Mouse (Mus musculus): ENCODE measurements around the gene Zfand2a.

Gene Zfand2a

DNA sequence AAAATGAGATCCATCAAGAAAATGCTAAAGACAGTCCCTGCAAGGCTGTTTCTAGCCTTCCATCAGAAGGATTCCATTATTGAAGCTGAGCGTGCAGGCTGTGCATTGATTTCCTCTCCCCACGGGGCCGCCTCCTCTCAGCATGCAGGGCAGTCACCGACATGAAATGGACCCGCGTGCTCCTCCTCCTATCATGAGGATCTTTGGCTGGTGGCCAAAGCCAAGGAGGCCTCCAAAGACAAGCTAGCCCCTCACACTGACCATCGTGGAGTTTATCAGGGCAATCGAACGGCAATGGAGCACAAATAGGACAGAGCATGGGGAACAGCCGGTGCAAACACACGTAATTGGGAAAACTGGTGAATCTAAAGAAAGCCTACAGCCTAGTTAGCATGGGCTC lies 5.8 kb upstream of the Zfand2a start:
- TF ChIP-seq GATA4 (IDR thresholded peaks at IDR 0.05; ENCODE audit: insufficient replicate concordance, low read length), result no peak

DNA sequence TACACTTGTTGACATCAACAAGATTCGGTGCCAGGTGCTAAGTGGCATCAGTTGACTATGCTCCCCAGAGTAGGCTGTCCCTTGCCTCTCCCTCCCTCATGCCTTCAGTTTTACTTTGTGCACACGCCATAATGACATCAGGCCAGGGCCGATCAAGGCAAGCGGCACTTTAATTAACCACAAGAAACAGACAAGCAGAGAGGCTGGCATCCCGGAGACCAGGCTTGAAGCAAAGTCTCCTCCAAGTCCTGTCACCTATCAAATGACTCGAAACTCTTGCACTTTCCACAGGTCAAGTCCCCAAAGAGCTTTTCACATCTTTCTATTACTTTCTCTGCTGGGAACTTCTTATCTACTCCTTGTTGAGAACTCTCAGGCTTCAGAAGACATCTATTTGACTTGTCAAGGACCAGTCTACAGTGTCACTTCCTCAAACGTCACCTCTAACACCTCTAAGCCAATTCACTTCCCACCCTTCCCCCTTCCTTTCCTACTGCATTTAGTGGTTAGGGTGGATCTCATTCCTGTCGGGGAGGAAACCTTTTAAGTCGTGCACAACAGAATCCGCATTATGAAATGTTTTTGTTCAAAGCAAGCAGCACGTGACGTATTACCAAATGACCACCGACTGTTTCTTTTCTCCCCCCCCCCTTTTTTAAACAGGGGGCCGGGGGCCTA lies 1.0 kb downstream of the Zfand2a start:
- TF ChIP-seq GATA4 (IDR thresholded peaks at IDR 0.05; ENCODE audit: insufficient replicate concordance, low read length), result no peak

DNA sequence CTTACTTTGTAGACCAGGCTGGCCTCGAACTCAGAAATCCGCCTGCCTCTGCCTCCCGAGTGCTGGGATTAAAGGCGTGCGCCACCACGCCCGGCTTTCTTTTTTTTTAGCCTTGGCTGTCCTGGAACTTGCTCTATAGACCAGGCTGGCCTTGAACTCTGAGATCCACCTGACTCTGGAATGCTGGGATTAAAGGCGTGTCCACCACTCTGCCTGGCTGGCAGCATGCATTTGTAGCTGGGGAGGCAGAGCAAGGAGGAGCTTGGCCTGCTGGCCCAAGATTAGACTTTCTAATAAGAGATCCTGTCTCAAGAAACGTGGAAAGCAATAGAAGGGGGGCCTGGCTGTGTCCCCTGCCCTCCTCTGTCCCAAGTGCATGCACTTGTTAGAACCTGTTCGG lies 3.9 kb downstream of the Zfand2a start:
- TF ChIP-seq GATA4 (IDR thresholded peaks at IDR 0.05; ENCODE audit: insufficient replicate concordance, low read length), result 0 out of 2 replicates have a peak, but pooled peaks have one; percentile 15

DNA sequence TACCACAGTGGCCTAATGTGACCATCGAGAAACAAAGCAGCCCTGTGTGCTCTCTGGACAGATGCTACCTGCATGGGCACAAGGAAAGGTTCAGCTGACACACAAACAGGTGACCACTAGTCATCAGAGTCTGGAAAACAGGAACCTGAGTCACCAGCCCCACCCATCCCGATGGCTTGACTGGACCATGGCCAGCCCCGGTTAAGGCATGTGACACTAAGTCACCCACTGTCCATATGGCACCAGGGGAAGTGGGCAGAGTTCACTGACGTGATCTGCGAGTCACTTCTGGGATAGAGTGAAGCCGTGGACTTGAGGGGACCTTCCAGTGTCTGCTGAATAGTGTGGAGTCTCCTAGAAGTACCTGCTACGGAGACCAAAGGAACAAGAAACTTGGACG lies 5.3 kb downstream of the Zfand2a start:
- no peak for TF ChIP-seq GATA4 (IDR thresholded peaks at IDR 0.05; ENCODE audit: insufficient replicate concordance, low read length)

DNA sequence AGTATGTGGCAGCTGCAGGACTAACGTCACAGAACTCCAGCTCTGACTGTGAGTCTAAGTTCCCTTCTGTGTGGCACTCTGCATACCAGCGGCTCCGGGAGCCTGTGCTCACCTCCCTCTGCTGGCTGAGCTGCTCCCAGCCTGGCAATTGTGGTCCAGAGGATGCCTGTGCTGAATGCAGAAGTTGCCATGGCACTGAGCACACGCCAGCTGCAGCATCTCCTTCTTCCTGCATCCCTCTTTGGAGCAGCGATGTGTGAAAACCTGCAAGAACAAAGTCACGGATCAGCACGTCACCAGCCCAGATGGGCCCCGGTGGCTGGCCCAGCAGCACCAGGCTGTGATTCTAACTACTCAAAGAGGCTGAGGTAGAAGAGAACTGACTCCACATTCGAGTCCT lies 9.6 kb downstream of the Zfand2a start:
- no peak for TF ChIP-seq GATA4 (IDR thresholded peaks at IDR 0.05; ENCODE audit: insufficient replicate concordance, low read length)

DNA sequence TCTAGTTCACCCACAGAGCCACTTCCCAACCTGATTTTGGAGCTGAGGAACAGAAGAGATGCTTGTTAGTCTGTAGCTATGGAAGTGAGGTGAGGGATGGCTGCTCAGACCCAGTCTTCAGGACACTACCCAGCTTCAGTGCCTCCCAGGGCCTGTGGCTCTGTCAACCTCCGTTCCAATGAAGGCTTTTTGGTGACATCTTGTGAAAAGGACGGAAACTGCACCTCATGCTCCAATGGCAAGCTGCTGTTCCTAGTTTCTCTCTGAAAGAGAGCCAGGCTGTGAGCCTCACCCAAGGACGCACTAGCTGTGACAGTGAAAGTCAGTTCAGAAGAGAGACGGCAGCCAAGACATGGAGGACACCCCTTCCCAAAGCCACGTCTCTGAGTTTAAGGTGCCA lies 16.4 kb downstream of the Zfand2a start:
- TF ChIP-seq GATA4 (IDR thresholded peaks at IDR 0.05; ENCODE audit: insufficient replicate concordance, low read length), result no peak

DNA sequence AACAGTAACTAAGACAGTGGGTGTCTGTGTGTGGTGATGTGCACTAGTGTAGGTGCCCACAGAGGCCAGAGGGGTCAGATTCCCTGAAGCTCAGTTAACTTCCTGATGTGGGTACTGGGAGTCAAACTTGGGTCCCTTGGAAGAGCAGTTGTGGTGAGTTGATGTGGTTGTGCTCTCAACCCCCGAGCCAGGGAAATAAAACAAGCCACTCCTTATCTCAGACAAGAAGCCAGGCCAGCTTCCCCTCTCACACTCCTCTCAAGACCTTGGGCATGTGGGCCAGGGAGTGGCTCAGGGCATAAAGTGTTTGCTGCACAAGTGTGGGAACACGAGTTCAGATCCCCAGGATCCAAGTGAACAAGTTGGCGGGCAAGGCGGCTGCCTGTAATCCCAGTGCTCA lies 17.5 kb downstream of the Zfand2a start:
- TF ChIP-seq GATA4 (IDR thresholded peaks at IDR 0.05; ENCODE audit: insufficient replicate concordance, low read length), result no peak

DNA sequence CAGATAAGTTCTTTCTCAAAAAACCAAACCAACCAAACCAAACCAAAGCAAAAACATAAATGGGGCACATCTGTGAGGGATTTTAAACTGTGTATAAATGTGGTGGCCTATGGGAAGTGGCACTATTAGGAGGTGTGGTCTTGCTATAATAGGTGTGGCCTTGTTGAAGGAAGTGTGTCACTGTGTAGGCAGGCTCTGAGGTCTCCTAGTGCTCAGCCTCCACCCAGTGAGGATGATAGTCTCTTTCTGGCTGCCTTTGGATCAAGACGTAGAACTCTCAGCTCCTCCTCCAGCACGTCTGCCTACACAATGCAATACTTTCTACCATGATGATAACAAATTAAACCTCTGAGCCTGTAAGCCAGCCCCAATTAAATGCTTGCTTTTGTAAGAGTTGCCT lies 18.0 kb downstream of the Zfand2a start:
- TF ChIP-seq GATA4 (IDR thresholded peaks at IDR 0.05; ENCODE audit: insufficient replicate concordance, low read length), result no peak

DNA sequence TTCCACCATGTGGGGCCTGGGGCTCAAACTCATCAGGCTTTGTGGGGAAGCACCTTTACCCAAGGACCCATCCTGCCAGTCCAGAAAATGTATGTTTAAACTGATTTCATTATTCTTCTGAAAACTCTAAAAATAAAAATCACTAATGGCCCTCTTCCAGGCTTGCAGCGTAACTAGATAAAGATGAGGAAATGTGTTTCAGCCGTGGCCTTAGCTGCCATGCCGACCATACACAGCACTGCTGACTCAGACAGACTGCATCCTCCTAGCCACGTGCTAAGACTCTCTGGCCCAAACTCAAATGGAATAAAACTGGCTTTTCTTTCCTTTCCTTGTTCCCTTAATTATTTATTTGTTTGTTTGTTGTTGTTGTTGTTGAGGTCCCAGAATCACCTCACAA lies 19.5 kb downstream of the Zfand2a start:
- TF ChIP-seq GATA4 (IDR thresholded peaks at IDR 0.05; ENCODE audit: insufficient replicate concordance, low read length), result 0 out of 2 replicates have a peak, but pooled peaks have one; percentile 39

DNA sequence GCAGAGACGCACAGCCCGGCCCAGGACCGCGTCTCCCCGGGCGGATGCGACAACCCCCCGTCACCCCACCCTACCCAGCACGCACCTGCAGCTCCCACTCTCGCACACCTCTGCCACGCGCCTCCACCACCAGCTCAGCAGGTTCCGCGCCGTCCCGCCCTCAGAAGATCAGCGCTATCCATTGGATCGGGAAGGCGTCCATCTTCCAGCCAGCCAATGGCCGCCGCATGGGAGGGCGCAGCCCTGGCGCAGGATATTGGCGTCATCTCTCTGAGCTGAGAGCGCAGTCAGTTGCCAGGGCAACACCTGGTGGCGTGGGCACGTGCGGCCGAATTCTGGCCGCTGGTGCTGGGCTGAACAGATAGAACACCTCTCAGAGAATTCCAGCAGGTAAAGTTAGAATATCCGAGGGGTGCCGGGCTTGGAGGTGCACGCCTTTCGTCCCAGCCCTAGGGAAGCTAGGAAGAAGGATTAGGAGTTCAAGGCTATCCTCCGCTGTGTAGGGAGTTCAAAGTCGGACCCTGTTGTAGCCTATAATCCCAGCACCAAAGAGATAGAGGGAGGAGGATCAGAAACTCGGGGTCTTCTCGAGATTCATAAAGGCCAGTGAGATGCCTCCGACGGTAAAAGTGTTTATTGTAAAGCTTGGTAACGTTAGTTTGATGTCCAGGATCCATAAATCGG lies 23.8 kb downstream of the Zfand2a start, which contains the start of gene 3110082I17Rik:
TSS of gene 3110082I17Rik (minus strand) at position 144 of the 684 bp plus-strand sequence.
- TF ChIP-seq GATA4 (IDR thresholded peaks at IDR 0.05; ENCODE audit: insufficient replicate concordance, low read length), result peak; percentile 63; the same call in 1 of the 2 replicates

DNA sequence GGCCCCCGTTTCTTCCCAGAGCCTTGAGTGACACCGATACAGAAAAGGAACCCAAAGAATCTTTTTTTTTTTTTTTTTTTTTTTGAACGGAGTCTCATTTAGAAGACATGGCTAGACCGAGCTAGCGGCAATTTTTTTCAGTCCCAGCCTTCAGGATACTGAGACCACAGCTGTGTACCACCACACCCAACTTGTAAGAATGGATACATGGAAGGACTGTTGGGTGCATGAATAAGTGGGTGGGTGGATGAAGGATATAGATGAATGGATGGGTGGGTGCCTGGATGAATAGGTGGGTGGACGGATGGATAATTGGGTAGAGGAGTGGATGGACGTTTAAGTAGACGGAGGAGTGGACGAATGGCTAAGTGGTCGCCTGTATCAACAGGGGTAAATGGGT lies 24.4 kb downstream of the Zfand2a start:
- no peak for TF ChIP-seq GATA4 (IDR thresholded peaks at IDR 0.05; ENCODE audit: insufficient replicate concordance, low read length)

DNA sequence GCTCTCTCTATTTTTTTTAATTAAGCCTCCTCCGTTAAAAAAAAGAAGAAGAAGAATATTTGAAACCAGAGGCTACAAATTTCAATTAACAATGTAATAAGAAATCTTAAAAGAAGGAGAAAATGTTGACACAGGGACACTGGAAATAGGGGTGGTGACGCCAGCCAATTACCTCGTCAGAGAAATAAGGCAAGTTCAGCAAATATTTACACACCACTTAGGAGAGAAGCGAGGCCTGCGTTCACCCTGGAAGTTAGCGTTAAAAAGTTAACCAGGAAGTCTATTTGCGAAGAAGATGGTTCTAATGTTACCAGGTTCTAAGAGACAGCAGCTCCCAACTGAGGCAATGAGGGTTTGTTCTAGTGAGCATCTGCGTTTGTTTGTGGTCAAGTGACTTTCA lies 27.1 kb downstream of the Zfand2a start:
- TF ChIP-seq GATA4 (IDR thresholded peaks at IDR 0.05; ENCODE audit: insufficient replicate concordance, low read length), result no peak

DNA sequence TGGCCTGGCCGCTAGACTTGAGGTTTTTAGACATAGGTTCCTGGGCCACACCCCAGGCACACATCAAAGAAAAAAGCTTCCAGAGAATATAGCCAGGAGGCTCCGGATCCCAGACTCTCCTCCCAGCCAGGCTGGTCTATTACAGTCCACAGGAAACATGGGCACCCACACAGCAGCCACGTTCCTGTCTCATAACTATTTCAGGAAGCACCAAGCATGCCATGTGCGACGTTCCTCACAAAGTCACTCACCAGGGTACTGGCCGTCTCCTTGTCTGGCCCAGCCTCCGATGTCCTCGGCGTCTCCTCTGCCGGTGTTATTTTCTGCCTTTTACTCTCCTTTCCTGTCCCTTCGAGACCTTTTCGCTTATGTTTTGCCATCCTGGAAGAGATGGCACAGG lies 29.2 kb downstream of the Zfand2a start:
- no peak for TF ChIP-seq GATA4 (IDR thresholded peaks at IDR 0.05; ENCODE audit: insufficient replicate concordance, low read length)

DNA sequence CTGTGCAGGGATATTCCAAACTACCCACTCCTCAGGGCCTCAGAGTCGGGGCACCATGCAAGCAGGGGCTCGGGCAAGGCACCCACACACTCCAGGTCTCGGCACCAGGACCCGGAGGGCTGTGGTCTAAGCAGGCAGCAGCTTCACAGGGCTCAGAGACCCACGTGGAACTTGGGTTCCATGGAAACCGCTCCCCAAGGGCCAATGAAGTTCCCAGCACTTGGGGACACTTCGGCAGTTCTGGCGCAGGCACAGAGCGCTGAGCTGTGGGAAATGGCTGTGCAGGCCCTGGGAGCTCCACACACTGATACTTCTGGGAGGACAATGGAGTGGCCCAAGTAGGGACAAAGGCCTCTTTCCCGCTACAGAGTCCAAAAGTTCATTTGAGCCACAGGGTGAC lies 31.3 kb downstream of the Zfand2a start:
- TF ChIP-seq GATA4 (IDR thresholded peaks at IDR 0.05; ENCODE audit: insufficient replicate concordance, low read length), result no peak

DNA sequence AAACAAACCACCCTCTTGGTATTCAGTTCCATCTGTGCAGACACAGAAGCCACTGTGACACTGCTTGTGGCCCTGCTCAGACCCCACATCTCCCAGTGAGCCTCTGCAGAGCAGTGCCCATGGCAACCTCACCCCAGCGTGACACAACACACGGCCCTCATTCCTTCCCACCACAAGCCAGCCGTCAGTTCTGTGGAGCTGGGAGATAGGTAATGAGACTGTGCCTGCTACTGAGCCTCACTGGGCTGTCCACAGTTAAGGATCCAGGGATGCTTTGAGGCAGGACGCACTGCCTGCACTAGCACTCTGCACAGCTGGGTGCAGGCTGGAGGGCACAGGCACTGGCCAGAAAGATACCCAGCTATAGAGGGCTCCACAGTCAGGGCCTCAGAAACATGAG lies 34.4 kb downstream of the Zfand2a start:
- TF ChIP-seq GATA4 (IDR thresholded peaks at IDR 0.05; ENCODE audit: insufficient replicate concordance, low read length), result no peak

DNA sequence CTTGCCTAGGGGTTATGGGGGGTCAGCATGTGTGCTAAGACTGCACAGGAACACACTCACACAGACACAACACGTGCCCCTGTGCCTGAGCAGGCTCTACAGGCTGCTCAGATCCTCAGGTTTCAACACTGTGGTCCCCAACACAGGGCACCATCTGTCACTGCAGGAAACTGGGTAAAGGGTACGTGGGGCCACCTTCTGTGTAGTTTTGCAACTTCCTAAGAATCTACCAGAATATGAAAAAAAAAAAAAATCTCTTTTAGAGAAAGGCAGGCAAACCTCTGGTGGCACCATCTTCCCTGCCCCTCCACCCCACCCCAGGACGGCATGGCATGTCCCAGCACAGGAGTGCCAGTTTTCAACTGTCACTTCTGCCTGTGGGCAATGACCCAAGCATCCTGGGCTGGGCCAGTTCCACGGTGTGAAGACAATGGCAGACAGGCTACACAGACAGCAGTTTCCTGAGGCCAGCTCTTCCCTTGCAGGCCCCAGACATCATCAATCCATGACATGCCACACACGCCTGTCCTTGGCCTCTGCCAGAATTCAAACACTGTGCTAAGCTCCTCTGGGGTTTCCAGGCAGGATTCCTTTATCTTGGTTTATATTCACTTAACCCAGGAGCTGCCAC lies 35.1 kb downstream of the Zfand2a start:
- TF ChIP-seq GATA4 (IDR thresholded peaks at IDR 0.05; ENCODE audit: insufficient replicate concordance, low read length), result no peak

Data from liver, adult (tissue).